Mouse (Mus musculus) cerebellum, postnatal 14 days (tissue): ENCODE measurements around the gene Pclaf.

Experiments used
- DNase-seq, 2 experiments: peaks; one replicate each; pipeline ENCODE4 v3.0.0; 2021; ENCODE audit warnings: mixed read lengths in 2 of 2

Gene Pclaf

DNA sequence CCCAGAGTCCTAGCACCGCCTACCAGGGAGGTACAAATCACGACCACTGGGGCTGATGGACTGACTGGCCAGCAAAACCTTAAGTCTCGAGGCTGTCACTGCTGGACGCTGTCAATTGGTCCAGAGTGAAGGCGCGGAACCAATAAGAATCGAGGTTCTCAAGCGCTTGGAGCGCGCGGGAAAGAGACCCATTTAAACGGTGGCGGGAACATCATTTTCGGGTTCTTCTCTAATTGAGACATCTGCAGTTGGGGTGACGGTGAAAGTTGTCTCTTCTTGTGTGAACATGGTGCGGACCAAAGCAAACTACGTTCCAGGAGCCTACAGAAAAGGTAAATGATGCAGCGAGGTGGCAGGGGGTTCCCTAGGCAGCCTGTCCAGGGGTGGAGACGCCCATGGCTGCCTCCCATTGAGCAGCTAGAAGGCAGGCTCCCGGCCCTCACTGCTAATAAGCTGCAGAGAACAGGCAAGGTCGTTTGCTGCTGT, at the start of gene Pclaf:
Gene Pclaf (plus strand): TSS at position 95 of the 486 bp plus-strand sequence.
- peak; percentile 65 for DNase-seq

DNA sequence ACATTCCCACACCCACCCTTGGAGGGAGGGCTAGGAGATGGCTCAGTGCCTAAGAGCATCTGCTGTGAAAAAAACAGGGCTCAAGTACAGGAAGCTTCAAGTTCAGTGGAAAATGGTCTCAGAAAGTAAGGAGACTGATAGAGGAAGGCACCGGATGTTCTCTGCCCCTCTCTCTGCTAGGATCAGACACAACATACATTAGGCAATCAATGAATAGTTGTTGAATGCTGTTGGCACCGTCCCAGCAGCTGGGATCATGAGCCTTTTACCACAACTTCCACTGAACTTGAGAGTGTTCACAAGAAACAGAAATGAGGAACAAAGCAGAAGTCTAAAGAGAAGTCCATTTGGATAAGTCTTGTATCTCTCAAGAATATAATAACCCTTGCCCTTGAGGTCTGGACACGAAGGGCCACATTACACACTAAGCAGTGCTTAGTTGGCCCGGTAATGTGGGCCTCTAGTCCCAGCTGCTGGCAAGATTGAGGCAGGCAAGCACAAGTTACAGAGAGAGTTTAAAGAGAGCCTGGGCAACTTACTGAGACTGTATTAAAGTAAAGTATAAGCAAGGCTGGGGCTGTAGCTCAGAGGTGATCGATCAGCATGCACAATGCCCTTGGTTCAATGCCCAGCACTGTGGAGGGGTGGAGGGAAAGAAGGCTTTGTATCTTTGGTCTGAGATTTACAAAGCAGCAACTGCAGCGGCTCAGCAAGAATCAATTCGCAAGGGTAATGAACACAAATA, 45.4 kb upstream of the Pclaf start:
- peak in 1 of 2 experiments; percentile 16 for DNase-seq

DNA sequence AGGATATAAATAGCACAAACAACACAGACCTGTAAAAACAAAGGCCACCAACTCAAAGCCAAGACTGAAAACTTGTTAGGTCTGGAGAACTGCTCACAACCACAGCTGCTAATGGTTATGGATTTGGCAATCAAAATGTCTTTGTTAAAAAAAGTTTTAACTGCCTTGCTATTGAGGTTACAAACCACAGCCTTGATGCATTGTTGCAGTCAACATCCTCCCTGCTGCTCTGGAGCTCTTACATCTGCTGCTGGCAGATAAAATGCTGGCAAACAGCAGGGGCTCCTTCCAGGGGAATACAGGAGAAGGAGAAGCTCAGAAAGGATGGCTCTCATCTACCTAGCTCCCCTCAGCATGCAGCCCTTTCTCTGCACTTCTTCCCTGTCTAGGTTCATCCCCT, 41.9 kb upstream of the Pclaf start:
- DNase-seq = no peak

DNA sequence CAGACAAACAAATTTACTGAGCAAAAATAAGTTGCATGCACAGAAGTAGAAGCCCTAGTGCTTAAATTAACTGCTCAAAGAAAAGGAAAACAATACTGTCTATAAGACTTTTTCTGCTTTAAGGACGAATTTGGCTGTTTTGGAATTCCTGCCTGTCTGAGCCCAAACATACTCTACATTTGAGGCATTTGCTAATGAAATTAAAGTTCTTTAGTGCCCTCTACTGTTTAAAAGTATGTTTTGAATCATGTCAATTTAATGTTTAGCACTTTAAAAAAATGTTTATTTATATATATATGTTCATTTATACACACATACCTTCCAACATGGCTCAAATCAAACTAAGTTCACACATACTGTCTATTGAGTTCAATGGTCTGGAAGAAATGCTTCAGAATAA, 39.8 kb upstream of the Pclaf start:
- DNase-seq = peak in 1 of 2 experiments; percentile 13

DNA sequence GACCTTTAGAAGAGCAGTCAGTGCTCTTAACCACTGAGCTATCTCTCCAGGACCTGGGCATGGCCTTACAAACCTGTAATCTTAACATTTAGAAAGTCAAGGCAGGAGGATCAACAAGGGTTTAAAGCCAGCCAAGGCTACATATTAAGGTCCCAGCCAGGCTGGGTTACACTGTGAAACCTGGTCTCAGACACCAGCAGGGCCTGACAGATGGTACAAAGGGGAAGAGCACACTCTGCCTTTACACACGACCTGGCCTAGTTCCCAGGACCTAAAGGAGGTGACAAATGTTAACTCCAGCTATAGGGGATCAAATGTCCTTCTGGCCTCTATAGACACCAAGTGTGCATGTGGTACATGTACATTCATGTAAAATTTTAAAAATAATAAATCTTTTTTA, 30.4 kb upstream of the Pclaf start:
- peak; percentile 26 to 41 for DNase-seq

DNA sequence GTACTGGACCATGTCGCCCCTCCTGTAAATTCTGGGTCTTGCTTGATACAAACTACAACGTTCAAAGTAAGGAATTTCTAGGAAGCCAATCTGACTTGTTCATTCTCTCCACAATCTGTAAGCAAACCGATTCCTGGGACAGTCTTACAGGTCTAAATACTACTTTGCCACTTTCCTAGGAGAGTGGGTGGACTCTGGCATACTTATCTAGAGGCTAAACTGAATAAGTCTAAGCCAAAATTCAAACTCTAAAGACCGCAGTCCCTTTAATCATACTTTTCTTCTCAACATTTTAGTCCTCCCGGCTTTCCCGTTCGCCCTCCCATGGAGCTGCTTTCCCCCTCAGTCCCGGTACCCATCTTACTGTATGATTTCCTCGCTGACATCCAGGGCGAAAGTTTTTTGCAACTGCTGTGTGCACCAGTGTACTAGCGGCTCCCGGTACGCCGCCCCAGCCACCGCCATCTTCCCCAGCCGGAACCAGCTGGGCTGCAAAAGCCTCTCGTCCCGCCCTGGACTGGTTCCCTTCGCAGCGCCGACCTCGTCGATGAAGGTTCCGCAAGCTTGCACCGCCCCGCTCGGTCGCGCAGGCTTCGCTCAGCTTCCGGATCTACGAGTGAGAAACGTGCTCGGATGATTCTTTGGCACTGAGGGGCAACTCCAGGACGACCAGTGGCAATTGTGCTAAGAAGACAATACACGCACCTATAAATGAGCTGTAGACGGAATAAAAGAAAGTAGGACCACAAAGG, 5.3 kb upstream of the Pclaf start:
- peak; percentile 94 to 95 for DNase-seq

DNA sequence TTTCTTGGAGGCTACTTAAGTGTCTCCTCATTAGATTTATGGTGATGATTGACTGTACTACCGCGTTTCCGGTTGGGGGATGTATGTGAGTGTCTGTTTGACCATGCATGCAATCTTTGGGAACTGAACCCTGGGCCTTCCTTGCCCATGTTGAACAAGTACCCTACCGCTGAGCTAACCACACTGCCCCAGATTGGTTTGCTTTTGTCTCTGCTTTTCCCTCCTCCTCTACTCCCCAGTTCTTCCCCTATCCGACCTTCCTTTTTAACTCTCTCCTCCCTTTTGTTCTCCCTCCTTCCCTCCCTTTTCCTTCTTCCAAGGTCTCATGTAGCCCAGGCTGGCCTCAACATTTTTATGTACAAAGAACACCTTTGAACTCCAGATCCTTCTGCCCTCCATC, 1.1 kb downstream of the Pclaf start:
- DNase-seq = no peak

DNA sequence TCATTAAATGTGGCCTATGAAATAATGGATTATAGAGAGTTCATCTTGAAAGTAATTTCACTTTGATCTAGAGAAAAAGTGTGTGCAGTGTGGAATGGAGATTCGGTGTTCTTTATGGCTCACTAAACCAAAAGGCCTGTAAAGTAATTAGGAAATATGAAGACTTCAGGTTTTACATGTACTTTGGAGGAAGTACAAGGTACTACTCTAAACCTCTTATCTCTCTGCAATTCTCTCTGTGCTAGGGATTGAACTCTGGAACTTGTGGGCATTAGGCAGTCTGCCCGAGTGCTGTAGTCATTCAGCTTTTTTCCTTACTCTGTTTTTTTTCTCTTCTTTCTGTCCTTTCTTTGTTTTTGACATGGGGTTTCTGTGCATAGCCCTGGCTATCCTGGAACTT, 6.9 kb downstream of the Pclaf start:
- no peak for DNase-seq

DNA sequence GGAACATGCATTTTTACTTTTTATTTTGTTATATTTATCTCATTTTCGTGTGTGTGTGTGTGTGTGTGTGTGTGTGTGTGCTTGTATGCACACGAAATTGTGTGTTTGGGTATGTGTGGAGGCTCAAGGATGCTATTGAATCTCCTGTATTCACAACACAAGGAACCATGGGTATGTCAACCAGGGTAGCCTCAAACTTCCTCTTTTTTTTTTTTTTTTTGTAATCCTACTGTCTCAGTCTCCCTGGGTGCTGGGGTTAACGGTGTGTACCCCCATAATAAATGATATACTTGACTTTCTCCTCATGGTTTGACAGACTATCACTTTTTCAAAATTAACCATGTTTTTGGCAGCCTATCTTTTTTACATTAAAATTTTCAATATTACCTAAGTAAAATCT, 12.8 kb downstream of the Pclaf start:
- no peak for DNase-seq

DNA sequence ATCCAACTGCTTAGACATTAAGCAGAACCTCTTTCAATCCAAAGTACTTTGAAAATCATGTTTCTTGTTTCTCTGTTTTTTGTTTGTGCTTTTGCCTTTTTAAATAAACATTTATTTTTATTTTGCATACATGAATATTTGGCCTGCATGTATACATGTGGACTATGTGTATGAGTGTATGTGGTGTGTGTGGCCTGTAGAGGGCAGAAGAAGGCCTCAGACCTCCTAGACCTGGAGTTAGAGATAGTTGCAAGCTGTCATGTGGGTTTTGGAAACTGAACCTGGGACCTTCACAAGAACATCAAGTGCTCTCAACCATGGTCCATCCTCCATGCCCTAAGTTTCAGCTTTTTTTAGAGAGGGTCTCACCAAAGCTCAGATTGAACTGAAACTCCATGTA, 13.4 kb downstream of the Pclaf start:
- no peak for DNase-seq

DNA sequence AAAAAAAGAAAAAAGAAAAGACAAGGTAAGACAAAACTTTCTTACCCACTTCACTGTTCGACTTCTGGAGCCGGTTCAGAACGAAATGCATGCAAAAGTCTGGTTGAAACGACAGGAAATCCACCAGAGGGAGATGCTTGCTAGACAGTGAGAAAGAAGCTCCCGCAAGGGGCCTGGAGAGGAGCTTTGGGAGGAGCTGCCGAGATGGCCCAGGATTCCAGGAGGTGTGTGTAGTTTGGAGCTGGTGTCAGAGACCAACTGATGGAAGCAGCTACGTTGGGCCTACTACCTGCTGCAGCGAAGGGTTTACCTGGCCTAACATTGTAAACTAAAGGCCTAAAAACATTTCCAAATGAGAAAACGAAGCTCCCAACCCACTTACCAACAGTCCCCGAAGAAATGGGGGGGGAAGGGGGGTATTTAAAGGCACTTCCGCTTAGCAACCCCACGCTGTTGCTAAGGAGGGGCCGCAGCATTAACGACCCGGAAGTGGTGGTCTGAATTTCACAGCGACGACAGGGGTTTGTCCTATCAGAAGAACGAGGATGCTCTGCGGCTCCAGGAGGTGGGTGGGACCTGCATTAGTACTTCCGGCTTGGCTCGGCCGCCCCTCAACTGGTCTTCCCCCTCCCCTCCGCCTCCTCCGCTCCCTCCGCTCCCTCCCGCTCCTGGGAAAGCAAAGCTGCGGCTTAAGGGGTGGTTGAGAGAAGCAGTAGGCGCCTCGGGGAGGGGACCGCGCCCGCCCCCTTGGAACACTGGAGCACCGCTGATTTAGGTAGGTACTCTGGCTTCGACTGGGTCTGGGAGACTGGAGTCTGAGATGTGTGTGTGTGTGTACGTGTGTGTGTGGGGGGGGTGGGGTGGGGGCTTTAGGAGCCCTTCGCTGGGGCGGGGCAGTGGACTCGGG, 18.6 kb downstream of the Pclaf start, which contains the start of the genes Trip4 and Csnk1g1:
Gene Trip4 (minus strand): TSS at position 401 of the 907 bp plus-strand sequence.
Gene Csnk1g1 (plus strand): TSS at position 531 of the 907 bp plus-strand sequence.
- peak; percentile 96 to 97 for DNase-seq

DNA sequence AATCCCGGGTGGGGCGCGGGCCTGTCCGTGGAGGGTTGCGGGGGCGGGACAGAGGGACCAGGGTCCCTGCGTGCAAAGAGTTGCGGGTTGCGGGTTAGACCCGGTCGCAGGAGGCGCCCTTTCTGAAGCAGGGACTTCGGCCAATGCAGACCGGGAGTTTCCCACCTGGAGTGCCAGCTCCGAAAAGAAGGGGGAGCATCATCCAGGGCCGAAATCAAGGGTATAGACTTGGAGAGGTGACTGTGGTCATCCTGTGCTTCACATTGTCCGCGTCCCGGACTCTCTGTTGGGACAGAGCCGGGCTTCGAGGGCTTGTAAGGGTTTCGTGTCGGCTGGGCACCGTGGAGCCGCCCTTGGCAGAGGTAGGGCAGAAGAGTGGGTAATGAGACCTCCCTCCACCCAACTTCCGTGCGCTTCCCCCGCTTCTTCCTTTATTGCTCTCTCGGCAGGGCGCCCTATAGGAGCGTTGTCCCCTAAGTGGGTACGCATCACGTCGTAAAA, 19.3 kb downstream of the Pclaf start:
- peak; percentile 77 to 78 for DNase-seq

DNA sequence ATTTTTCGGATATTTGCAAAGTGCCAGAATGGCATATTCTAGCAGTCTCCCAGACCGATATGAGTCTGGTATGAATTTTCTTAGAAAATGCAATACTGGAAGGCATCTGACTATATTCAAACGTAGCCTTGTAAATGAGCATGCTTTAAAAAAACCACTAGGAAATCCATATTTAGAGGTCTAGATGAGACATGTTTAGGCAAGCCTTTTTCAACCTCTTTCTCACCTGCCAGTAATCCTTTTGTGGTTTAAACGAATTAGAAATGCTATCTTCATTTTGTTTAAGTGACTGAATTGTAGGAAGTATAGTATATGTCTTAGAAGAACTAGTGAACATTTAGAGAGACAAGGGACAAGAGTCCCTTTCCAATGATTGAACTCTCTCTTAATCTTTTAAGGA, 19.8 kb downstream of the Pclaf start:
- no peak for DNase-seq

DNA sequence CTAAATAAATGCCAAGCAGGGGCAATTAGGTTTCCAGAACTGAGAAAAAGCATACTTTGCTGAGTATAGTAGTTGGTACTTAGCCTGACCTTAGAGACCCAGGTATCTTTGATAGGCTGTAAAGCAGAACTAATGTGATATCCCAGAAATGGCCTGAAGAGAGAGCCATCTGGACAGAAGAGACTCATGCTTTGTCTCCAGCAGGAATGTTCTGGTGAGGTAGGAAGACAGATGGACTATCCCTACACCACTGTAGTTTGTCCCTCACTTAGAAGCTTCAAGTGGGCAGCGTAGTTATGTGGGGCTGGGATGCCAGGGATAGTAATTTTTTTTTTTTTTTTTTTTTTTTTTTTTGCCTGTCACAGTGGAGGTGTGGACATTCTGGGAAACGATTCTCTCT, 23.9 kb downstream of the Pclaf start:
- DNase-seq = peak; percentile 20 to 64

DNA sequence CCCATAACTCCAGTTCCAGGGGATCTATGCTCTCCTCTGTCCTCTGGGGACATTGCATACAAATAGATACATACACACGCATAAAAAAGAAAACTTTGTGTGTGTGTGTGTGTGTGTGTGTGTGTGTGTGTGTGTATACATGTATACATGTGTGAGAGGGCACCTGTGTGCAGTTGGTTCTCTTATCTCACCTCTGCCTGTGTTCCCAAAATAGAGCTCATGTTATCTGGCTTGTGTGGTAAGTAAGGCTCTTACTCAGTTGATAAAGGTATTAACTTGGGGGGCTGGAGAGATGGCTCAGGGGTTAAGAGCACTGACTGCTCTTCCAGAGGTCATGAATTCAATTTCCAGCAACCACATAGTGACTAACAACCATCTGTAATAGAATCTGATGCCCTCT, 27.0 kb downstream of the Pclaf start:
- DNase-seq = no peak

DNA sequence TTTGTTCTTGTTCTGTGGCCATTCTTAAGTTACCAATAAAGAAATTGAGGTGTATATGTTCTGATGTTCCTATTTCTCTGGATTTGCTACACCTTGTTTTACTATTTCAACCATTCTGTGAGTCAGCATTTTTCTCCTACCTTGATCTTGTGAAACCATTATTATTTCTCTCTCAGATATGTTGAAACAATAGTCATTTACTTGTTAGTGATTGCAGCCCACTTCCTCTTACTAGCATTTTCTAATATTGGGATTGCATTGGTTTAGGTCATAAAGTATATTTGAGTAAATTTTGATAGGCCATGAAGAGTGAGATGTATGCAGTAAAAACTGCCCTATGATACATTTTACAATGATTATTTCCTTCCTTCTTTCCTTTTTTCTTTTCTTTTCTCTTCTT, 38.4 kb downstream of the Pclaf start:
- DNase-seq = no peak

DNA sequence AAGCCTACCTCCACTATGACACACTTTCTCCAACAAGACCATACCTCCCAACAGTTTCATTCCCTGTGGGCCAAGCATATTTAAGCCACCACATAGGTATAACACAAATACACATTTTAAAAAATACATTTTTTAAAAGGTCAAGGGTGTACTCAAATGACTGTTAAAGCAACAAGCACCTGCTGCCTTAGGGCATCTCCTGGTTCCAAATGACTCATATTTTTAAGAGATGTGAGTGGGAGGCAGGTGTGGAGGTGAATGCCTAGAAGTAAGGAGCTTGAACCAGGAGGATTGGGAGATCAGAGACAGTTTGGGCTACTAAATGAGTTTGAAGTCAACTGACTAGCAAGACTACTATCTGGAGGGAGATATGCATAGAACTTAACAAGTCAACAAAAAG, 39.8 kb downstream of the Pclaf start:
- DNase-seq = no peak

DNA sequence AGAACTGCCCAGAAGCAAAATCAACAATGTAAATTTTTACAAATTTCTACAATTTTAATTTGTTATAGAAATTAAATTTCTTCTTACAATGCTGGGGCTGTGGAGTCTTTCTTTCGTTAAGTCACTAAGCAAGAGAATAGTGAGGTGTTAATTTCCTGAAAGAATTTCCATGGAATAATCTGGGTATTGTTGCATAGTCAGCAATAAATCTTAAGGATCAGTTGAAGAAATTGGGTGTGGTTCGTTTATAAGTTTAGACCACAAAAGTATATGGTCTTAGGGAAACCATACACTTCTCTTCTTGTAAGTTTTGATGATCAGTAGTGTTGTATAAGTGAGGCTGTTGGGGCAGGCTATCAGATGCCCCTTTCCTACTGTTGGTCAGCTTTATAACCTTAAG, 47.5 kb downstream of the Pclaf start:
- no peak for DNase-seq

DNA sequence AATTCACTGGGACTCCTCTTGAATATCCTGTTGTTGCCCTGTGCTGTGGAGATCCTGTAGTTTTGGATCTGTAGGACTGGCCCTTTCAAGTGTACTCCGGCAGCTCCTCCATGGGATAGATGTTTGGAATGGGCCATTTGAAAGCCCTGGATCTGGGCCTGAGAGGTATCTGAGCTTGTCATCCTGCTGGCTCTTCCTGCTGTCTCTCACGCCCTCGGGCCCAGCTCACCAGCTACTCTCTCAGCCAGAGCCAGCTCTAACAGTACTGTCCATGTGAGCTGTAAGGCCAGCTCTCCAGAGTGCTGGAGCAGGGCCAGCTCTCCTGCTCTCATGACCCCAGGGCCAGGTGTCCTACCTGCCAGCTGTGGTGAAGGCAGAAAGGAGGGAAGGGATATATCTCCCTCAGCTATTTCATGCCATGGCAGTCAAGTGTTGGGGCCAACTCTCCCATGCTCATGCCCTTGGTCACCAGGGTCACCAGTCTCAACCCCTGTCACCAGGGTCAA, 61.1 kb downstream of the Pclaf start:
- peak; percentile 4 to 18 for DNase-seq
